ENCODE assay signal across 9 mouse cellular contexts in the genomic region with DNA sequence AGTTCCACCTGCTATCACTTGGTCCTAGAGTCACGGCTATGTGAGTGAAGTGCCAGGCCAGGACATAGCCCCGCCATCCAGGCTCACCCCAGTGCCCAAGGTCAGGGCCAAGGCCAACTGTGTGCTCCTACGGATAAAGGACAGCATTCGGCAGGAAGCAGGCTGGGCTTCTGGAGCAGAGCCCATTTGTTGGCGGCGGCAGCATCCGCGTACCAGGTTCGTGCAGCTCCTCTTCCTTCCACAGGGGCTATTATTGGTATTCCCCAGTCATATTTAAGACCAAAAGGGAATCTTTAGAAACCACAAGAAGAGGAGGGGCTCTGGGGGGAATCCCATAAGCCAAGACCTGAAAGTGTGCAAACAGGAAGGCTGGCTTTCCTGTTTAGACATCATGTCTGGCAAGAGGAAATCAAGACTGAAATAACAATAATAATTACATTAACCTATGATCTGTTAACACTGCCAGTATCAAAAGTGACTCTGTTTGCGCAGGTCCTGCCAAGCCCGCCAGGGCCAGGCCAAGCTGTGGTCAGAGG.
DNase-seq lines count a peak whose midpoint lies in the region; ATAC-seq lines count a peak whose summit lies in the region.
"Had no signal": no experiment of that assay in that cellular context is flagged by ENCODE, and none has a peak within 500 bp of the region (broad histone marks: within the 10 kb centered on the region; RNA-seq: fewer than 3 reads in every experiment).

No protein-coding gene starts in this region.

- ATAC-seq in monocyte, adult 5-6 weeks (replicated peaks; ENCODE audit: insufficient number of reproducible peaks, low FRiP score, low TSS enrichment, poor library complexity, severe bottlenecking) = no peak

- intact Hi-C loops in heart, postnatal 14 days (cut with DNase I) = no loop called here

- peak; percentile 59 to 65 for DNase-seq in cerebellum, postnatal 14 days
- DNase-seq in cerebellum, adult 11 months = no peak
- DNase-seq in MN1 (ENCODE audit: low spot score) = peak; percentile 53
- peak; percentile 46 to 58 for DNase-seq in heart, postnatal 14 days
- peak; percentile 56 to 67 for DNase-seq in kidney, postnatal 4 days
- no peak for DNase-seq in right cerebral cortex, postnatal 25 days
- DNase-seq in embryo, embryonic 11 days = no peak
- DNase-seq: retina, postnatal 1 day had no signal

Comparison
In these comparisons a context has a peak if more than half of its experiments do, and no peak if none do; other contexts are left out.
1. DNase-seq: peak in cerebellum, postnatal 14 days (2 of 2), MN1 (single experiment), heart, postnatal 14 days (2 of 2) and kidney, postnatal 4 days (2 of 2); none in cerebellum, adult 11 months (single experiment), right cerebral cortex, postnatal 25 days (single experiment) and embryo, embryonic 11 days (single experiment).